Mouse (Mus musculus): ENCODE data around the gene Dmc1. TPM values are rescaled to one million over a fixed set of nuclear protein-coding genes. Genes with fewer than 3 reads are reported as not detected.

Gene Dmc1
- total and polyA plus RNA-seq, 3 experiments = not detected

- Histone ChIP-seq H3K9me3 (replicated peaks; ENCODE audit: low read length) (no peaks in the 10 kb centered on the region), H3K4me2 (ENCODE audit: insufficient read depth, low read depth, poor library complexity, severe bottlenecking) (no peak overlapping the region), H3K4me3 (replicated peaks in 1 of 3; ENCODE audit: low read depth in 2 of 3, low read length in 2 of 3, poor library complexity in 1 of 3) (no peak overlapping the region), H3K4me1 (ENCODE audit: control insufficient read depth in 1 of 2, insufficient read depth in 2 of 2) (no peaks in the 10 kb centered on the region), H3K36me3 (replicated peaks in 1 of 2; ENCODE audit: control insufficient read depth in 1 of 2, insufficient read depth in 1 of 2, low read length in 1 of 2) (no peaks in the 10 kb centered on the region), H3K27me3 (replicated peaks) (peaks cover 2% of the 10 kb centered on the region), H3K9ac (ENCODE audit: insufficient read depth, low read depth) (no peak overlapping the region), H3K27ac (ENCODE audit: insufficient read depth, low read depth) (no peak overlapping the region), H3K79me2 (replicated peaks; ENCODE audit: control insufficient read depth, extremely low read depth, insufficient read depth, poor library complexity, severe bottlenecking) (no peaks in the 10 kb centered on the region)
- DNase-seq (ENCODE audit: extremely low read depth) = no peak
- in situ Hi-C loops (cut with MboI; ENCODE audit: low pct_ligation_motif_present, low pct_unique_long_range_greater_than_20kb, low sequenced_read_pairs) = no loop called here
- no peak for TF ChIP-seq TBP (conservative IDR thresholded peaks at IDR 0.05; ENCODE audit: low read depth, low read length)
- TF ChIP-seq RAD21 (IDR thresholded peaks at IDR 0.05; ENCODE audit: low read depth, low read length) = no peak
- TF ChIP-seq ZNF384 (IDR thresholded peaks at IDR 0.05; ENCODE audit: low read depth, low read length) = no peak
- TF ChIP-seq ZKSCAN1 (IDR thresholded peaks at IDR 0.05; ENCODE audit: borderline replicate concordance, low read depth, low read length) = no peak
- TF ChIP-seq CTCF (conservative IDR thresholded peaks at IDR 0.05 in 1 of 2, IDR thresholded peaks at IDR 0.05 in 1 of 2; ENCODE audit: low read depth in 2 of 2, low read length in 2 of 2) = no peak
- TF ChIP-seq ETS1 (conservative IDR thresholded peaks at IDR 0.05; ENCODE audit: low read depth, low read length) = no peak
- no peak for TF ChIP-seq CHD1 (IDR thresholded peaks at IDR 0.05; ENCODE audit: low read depth, low read length)
- TF ChIP-seq ELF1 (IDR thresholded peaks at IDR 0.05; ENCODE audit: low read depth, low read length) = no peak
- TF ChIP-seq JUN (IDR thresholded peaks at IDR 0.05; ENCODE audit: insufficient read depth, low read depth, low read length) = no peak
- no peak for TF ChIP-seq KAT2A (IDR thresholded peaks at IDR 0.05; ENCODE audit: insufficient replicate concordance, low read length)
- TF ChIP-seq PAX5 (IDR thresholded peaks at IDR 0.05; ENCODE audit: low read length) = no peak
- no peak for TF ChIP-seq SMC3 (IDR thresholded peaks at IDR 0.05; ENCODE audit: low read depth, low read length)
- no peak for TF ChIP-seq E2F4 (IDR thresholded peaks at IDR 0.05; ENCODE audit: insufficient replicate concordance, low read depth, low read length)
- no peak for TF ChIP-seq USF2 (conservative IDR thresholded peaks at IDR 0.05; ENCODE audit: low read depth, low read length)
- dilution Hi-C loops (cut with MboI; ENCODE audit: extremely low pct_ligation_motif_present, extremely low pct_unique_long_range_greater_than_20kb, low sequenced_read_pairs) = no loop called here
Observed at GRCm38 (mm10) chr15:79552566-79552965, 52.3 kb downstream of the Dmc1 start.

- Histone ChIP-seq H3K79me2 (replicated peaks; ENCODE audit: control insufficient read depth, extremely low read depth, insufficient read depth, poor library complexity, severe bottlenecking) (peaks cover 28% of the 10 kb centered on the region), H3K4me1 (ENCODE audit: control insufficient read depth in 1 of 2, insufficient read depth in 2 of 2) (peaks cover under 1 to 17% of the 10 kb centered on the region in 2 experiments; a peak in 2 of 4 replicates), H3K9ac (ENCODE audit: insufficient read depth, low read depth) (no peak overlapping the region), H3K9me3 (replicated peaks; ENCODE audit: low read length) (no peaks in the 10 kb centered on the region), H3K27me3 (replicated peaks) (peaks cover 2% of the 10 kb centered on the region), H3K4me2 (ENCODE audit: insufficient read depth, low read depth, poor library complexity, severe bottlenecking) (no peak overlapping the region), H3K4me3 (replicated peaks in 1 of 3; ENCODE audit: low read depth in 2 of 3, low read length in 2 of 3, poor library complexity in 1 of 3) (no peak overlapping the region), H3K36me3 (replicated peaks in 1 of 2; ENCODE audit: control insufficient read depth in 1 of 2, insufficient read depth in 1 of 2, low read length in 1 of 2) (peaks cover 5 to 12% of the 10 kb centered on the region in 2 experiments), H3K27ac (ENCODE audit: insufficient read depth, low read depth) (no peak overlapping the region)
- in situ Hi-C loops (cut with MboI; ENCODE audit: low pct_ligation_motif_present, low pct_unique_long_range_greater_than_20kb, low sequenced_read_pairs) (no loop called here), dilution Hi-C loops (cut with MboI; ENCODE audit: extremely low pct_ligation_motif_present, extremely low pct_unique_long_range_greater_than_20kb, low sequenced_read_pairs) (no loop called here)
- TF ChIP-seq RCOR1 (conservative IDR thresholded peaks at IDR 0.05; ENCODE audit: low read depth, low read length) (no peak), ELF1 (IDR thresholded peaks at IDR 0.05; ENCODE audit: low read depth, low read length) (no peak), SIN3A (IDR thresholded peaks at IDR 0.05; ENCODE audit: low read length) (no peak), KAT2A (IDR thresholded peaks at IDR 0.05; ENCODE audit: insufficient replicate concordance, low read length) (no peak), MEF2A (IDR thresholded peaks at IDR 0.05; ENCODE audit: borderline replicate concordance, low read depth, low read length) (no peak), MXI1 (IDR thresholded peaks at IDR 0.05; ENCODE audit: low read depth, low read length) (no peak), UBTF (IDR thresholded peaks at IDR 0.05; ENCODE audit: low read depth, low read length) (no peak), MAX (IDR thresholded peaks at IDR 0.05; ENCODE audit: low read length) (no peak), POLR2AphosphoS2 (IDR thresholded peaks at IDR 0.05; ENCODE audit: low read depth, low read length) (no peak), IRF4 (IDR thresholded peaks at IDR 0.05; ENCODE audit: low read depth, low read length) (no peak), ZNF384 (IDR thresholded peaks at IDR 0.05; ENCODE audit: low read depth, low read length) (no peak), ETS1 (conservative IDR thresholded peaks at IDR 0.05; ENCODE audit: low read depth, low read length) (no peak)
- DNase-seq (ENCODE audit: extremely low read depth) = no peak
Observed at GRCm38 (mm10) chr15:79548226-79548625, 56.7 kb downstream of the Dmc1 start.
